Mouse (Mus musculus) limb, embryonic 14.5 days (tissue): ENCODE measurements around the gene Lipo4. TPM values are rescaled to one million over a fixed set of nuclear protein-coding genes. Genes with fewer than 3 reads are reported as not detected.
"Not testable (repeated sequence)": the region's sequence is repeated elsewhere in the genome, so short reads cannot be mapped to it uniquely, and the experiment has no call there.

Source experiments
- ATAC-seq: fragments of 200-750 bp; cut with Nextera tagmentation; 2 replicates; pipeline ENCODE4 v1.8.0; 2017; ENCODE audit warnings: low read depth, moderate number of reproducible peaks, moderate TSS enrichment; ENCODE audit not compliant: low FRiP score
- DNase-seq: peaks from one replicate; pipeline ENCODE4 v3.0.0-alpha.2; 2015; ENCODE audit warnings: low spot score
- H3K27ac ChIP-seq: fragments of 300-500 bp; sonication (generic); replicated peaks from 2 replicates; pipeline ENCODE4 v1.5.1; 2014; ENCODE audit warnings: low read depth, mild to moderate bottlenecking, low read length, moderate library complexity, mixed read lengths
- H3K27me3 ChIP-seq: fragments of 300-500 bp; sonication (generic); 2 replicates; pipeline ENCODE4 v1.6.1; 2014; ENCODE audit warnings: low read length, mixed read lengths; ENCODE audit not compliant: control insufficient read depth, insufficient read depth
- H3K36me3 ChIP-seq: fragments of 300-500 bp; sonication (generic); 2 replicates; pipeline ENCODE4 v1.6.1; 2014; ENCODE audit warnings: mild to moderate bottlenecking, low read length, moderate library complexity, mixed read lengths; ENCODE audit not compliant: control insufficient read depth, insufficient read depth
- H3K4me1 ChIP-seq: fragments of 300-500 bp; sonication (generic); 2 replicates; pipeline ENCODE4 v1.6.1; 2014; ENCODE audit warnings: antibody characterized with exemption, low read length, mixed read lengths; ENCODE audit not compliant: control insufficient read depth, insufficient read depth
- H3K4me2 ChIP-seq: fragments of 300-500 bp; sonication (generic); replicated peaks from 2 replicates; pipeline ENCODE4 v1.6.1; 2014; ENCODE audit warnings: low read depth, mild to moderate bottlenecking, low read length, moderate library complexity; ENCODE audit not compliant: severe bottlenecking
- H3K4me3 ChIP-seq: fragments of 300-500 bp; sonication (generic); replicated peaks from 2 replicates; pipeline ENCODE4 v1.5.1; 2014; ENCODE audit warnings: low read length
- H3K9ac ChIP-seq: fragments of 300-500 bp; sonication (generic); 2 replicates; pipeline ENCODE4 v1.6.1; 2014; ENCODE audit warnings: mild to moderate bottlenecking, low read depth, low read length, moderate library complexity; ENCODE audit not compliant: severe bottlenecking
- H3K9me3 ChIP-seq: fragments of 300-500 bp; sonication (generic); 2 replicates; pipeline ENCODE4 v1.6.1; 2016; ENCODE audit warnings: low read length; ENCODE audit not compliant: control insufficient read depth
- POLR2A ChIP-seq: fragments of 200-500 bp; IDR thresholded peaks from 2 replicates; pipeline ENCODE4 v1.8.0; 2012; ENCODE audit warnings: inconsistent platforms, mild to moderate bottlenecking, moderate library complexity, borderline replicate concordance; ENCODE audit not compliant: insufficient read depth, insufficient read length; ENCODE audit errors: extremely low read depth
- WGBS: fragments of 180-500 bp; shearing (Covaris S2); extraction: QIAGEN DNeasy Blood & Tissue Kit; methylation state at CpG from one replicate; pipeline ENCODE4 v1.1.7; 2014; 5-methylcytosine and 5-hydroxymethylcytosine counted together
- polyA plus RNA-seq, 2 experiments: library from polyadenylated mRNA; depleted of rRNA in 1 of 2; stranded (reverse) in 1 of 2; unstranded in 1 of 2; fragments of >200 nt; fragmentation: Nextera tagmentation in 1 of 2; extraction: Ambion mirVana in 1 of 2; gene quantifications; 2 replicates each; pipeline versions ENCODE4 v1.2.1 to v1.2.3; 2012 to 2014

The Lipo4 gene
- polyA plus RNA-seq (2012; rRNA removed) (not detected in 2 replicates), polyA plus RNA-seq (2014; fragmentation: Nextera tagmentation; extraction: Ambion mirVana) (not detected in 2 replicates)

GRCm38 (mm10) chr19:33517680-33518079, at the start of gene Lipo4:
TSS of gene Lipo4 (minus strand) at chr19:33517780.
- ATAC-seq (no peak), DNase-seq (no peak)
- H3K9me3 ChIP-seq = no peaks in the 10 kb centered on the region

DNA sequence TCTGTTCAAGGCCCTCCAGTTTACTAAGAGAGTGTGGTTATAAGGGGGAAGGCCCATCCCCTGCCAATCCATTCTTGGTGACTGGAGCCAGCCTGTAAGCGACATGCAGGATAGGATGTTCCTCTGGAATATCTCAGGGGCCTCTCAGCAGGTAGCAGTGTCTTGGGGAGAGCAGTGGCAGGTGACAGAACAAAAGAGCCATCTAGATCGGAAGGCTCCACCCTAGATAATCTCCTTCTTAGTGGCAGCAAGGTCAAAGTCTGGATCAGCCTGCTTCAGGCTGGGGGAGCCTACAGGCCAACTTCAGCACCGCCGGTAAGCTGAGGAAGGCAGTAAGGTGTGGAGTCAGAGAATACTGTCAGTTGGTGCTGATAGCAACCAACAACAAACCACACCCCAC, 61.2 kb downstream of the Lipo4 start:
- DNase-seq, H3K4me3 ChIP-seq, H3K9me3 ChIP-seq, H3K36me3 ChIP-seq, ATAC-seq, H3K27me3 ChIP-seq, H3K27ac ChIP-seq, H3K9ac ChIP-seq, H3K4me1 ChIP-seq, H3K4me2 ChIP-seq: not testable (repeated sequence)
- WGBS = 47% methylated on average over 4 of the region's 4 CpGs

More at GRCm38 (mm10) chr19:33517680-33518079, at the start of gene Lipo4:
- Histone ChIP-seq H3K36me3 (no peaks in the 10 kb centered on the region), H3K9ac (no peak within 1 kb of the TSS), H3K4me1 (no peaks in the 10 kb centered on the region), H3K4me2 (no peak within 1 kb of the TSS), H3K27me3 (no peaks in the 10 kb centered on the region), H3K4me3 (no peak within 1 kb of the TSS), H3K27ac (no peak within 1 kb of the TSS)
- TF ChIP-seq POLR2A = no peak

DNA sequence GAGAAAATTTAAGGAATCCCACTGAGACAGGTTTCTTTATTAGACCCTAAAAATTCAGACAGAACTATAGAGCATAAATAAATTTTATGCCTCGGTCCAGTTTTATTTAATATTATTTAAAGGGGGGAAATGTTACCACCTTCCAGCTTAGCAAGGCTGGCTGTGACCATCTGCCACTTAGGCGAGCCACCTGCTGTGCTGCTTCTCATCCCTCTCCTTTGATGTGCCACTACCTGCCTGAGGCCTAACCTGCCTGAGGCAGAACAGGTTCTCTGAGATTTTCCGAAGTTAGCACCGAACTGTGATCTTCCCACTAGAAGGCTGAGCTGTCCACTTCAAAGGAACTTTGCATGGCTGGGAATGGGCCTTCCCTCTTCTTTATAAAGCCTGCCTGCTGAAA, 63.9 kb downstream of the Lipo4 start:
- Histone ChIP-seq H3K27me3 (no peaks in the 10 kb centered on the region), H3K4me3 (no peak overlapping the region), H3K4me2 (no peak overlapping the region), H3K27ac (no peak overlapping the region), H3K36me3 (no peaks in the 10 kb centered on the region), H3K9me3 (no peaks in the 10 kb centered on the region), H3K9ac (no peak overlapping the region), H3K4me1 (no peaks in the 10 kb centered on the region)
- DNase-seq (no peak), ATAC-seq (no peak)
- 54% methylated on average over 4 of the region's 4 CpGs for WGBS
- no peak for TF ChIP-seq POLR2A

Other genes with a start within 250 kb of the Lipo4 start
- 1.0 and 1.2 TPM in 2 replicates for gene Rnls, start 125.5 kb downstream of the Lipo4 start, polyA plus RNA-seq (2012; rRNA removed)
- gene Rnls, start 125.5 kb downstream of the Lipo4 start, polyA plus RNA-seq (2014; fragmentation: Nextera tagmentation; extraction: Ambion mirVana) = 6.9 and 7.3 TPM in 2 replicates
- gene Gm8978, start 107.5 kb upstream of the Lipo4 start, polyA plus RNA-seq (2012; rRNA removed) = not detected in 2 replicates
- not detected in 2 replicates for gene Gm8978, start 107.5 kb upstream of the Lipo4 start, polyA plus RNA-seq (2014; fragmentation: Nextera tagmentation; extraction: Ambion mirVana)
- gene Lipo2, start 233.6 kb upstream of the Lipo4 start, polyA plus RNA-seq (2012; rRNA removed) = 0.08 and 0.10 TPM in 2 replicates
- gene Lipo2, start 233.6 kb upstream of the Lipo4 start, polyA plus RNA-seq (2014; fragmentation: Nextera tagmentation; extraction: Ambion mirVana) = 0.11 and 0.15 TPM in 2 replicates
- 4.9 and 5.3 TPM in 2 replicates for gene Lipo3, start 244.2 kb upstream of the Lipo4 start, polyA plus RNA-seq (2012; rRNA removed)
- 11.2 and 12.1 TPM in 2 replicates for gene Lipo3, start 244.2 kb upstream of the Lipo4 start, polyA plus RNA-seq (2014; fragmentation: Nextera tagmentation; extraction: Ambion mirVana)